Mouse (Mus musculus): ENCODE measurements around the gene Ttc32.

DNA sequence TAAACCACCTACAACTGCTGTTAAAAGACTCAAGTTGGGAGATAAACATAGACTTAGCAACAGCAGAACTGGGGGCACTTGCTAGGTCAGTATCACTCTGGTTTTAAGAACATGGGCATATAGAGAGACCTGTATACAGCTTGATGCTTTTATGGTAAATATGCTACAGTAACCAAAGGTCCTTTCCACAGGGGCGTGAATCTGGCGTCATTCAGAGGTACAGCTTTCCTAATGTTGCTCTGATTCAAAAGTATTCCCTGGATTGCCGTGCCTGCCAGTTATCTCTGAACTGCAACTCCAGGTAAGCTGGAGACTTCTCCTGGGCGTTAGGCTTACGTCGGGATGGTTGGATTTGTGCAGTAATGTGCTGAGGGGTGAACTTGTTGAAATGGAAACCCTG is 22.0 kb upstream of the Ttc32 start:
- TF ChIP-seq CTCF (IDR thresholded peaks at IDR 0.05; ENCODE audit: control insufficient read depth, insufficient read depth, insufficient replicate concordance, low read depth, low read length) = no peak
- no peak for TF ChIP-seq POLR2A (IDR thresholded peaks at IDR 0.05; ENCODE audit: control insufficient read depth, low read depth, low read length)
